Mouse (Mus musculus): ENCODE results near the gene Crkl. TPM values are rescaled to one million over a fixed set of nuclear protein-coding genes. Genes with fewer than 3 reads are reported as not detected.
A peak's percentile ranks its signal among the peaks of the same experiment; 100 is the strongest.

Crkl gene
- total and polyA plus RNA-seq, 2 experiments from 2014 or later: 29.6 to 45.2 TPM

GRCm38 (mm10) chr16:17460254-17460653, 8.5 kb downstream of the Crkl start:
- no peaks in the 10 kb centered on the region for H3K9me3 ChIP-seq (replicated peaks; ENCODE audit: control insufficient read depth, low read length)
- ATAC-seq (ENCODE audit: insufficient read depth, low read depth): no peak
- peak; percentile 31 for TF ChIP-seq CTCF (IDR thresholded peaks at IDR 0.05; ENCODE audit: low read depth)
- no peak for TF ChIP-seq EP300 (IDR thresholded peaks at IDR 0.05; ENCODE audit: low read depth)
- 91% methylated on average over 4 of the region's 4 CpGs for WGBS
- H3K27ac ChIP-seq (ENCODE audit: low read depth): no peak overlapping the region
- H3K4me3 ChIP-seq (ENCODE audit: low read depth, low read length): no peak overlapping the region
- H3K36me3 ChIP-seq (replicated peaks; ENCODE audit: control insufficient read depth, insufficient read depth, low read length): peaks cover 8% of the 10 kb centered on the region
- H3K4me2 ChIP-seq (ENCODE audit: low read depth, low read length): no peak overlapping the region
- H3K27me3 ChIP-seq (ENCODE audit: control insufficient read depth, insufficient read depth, low read length): no peaks in the 10 kb centered on the region
- H3K9ac ChIP-seq (replicated peaks; ENCODE audit: low read depth, low read length): no peak overlapping the region
- peaks cover 11% of the 10 kb centered on the region; the same call in 1 of the 2 replicates for H3K4me1 ChIP-seq (ENCODE audit: control insufficient read depth, insufficient read depth)
- DNase-seq (ENCODE audit: low spot score): no peak

- H3K4me2 ChIP-seq (ENCODE audit: low read depth, low read length): no peak overlapping the region
- DNase-seq (ENCODE audit: low spot score) (no peak), ATAC-seq (ENCODE audit: insufficient read depth, low read depth) (no peak)
- H3K9ac ChIP-seq (replicated peaks; ENCODE audit: low read depth, low read length): no peak overlapping the region
- no peak overlapping the region for H3K4me3 ChIP-seq (ENCODE audit: low read depth, low read length)
- H3K36me3 ChIP-seq (replicated peaks; ENCODE audit: control insufficient read depth, insufficient read depth, low read length): peaks cover 3% of the 10 kb centered on the region
- H3K27ac ChIP-seq (ENCODE audit: low read depth): no peak overlapping the region
- no peaks in the 10 kb centered on the region for H3K9me3 ChIP-seq (replicated peaks; ENCODE audit: control insufficient read depth, low read length)
- no peaks in the 10 kb centered on the region for H3K27me3 ChIP-seq (ENCODE audit: control insufficient read depth, insufficient read depth, low read length)
- peaks cover 10% of the 10 kb centered on the region; the same call in 1 of the 2 replicates for H3K4me1 ChIP-seq (ENCODE audit: control insufficient read depth, insufficient read depth)
- 68% methylated on average over 1 of the region's 1 CpGs for WGBS
- TF ChIP-seq EP300 (IDR thresholded peaks at IDR 0.05; ENCODE audit: low read depth): no peak
- no peak for TF ChIP-seq CTCF (IDR thresholded peaks at IDR 0.05; ENCODE audit: low read depth)
These were observed 9.8 kb downstream of the Crkl start for GRCm38 (mm10) chr16:17461596-17461995.

- WGBS: 81% methylated on average over 2 of the region's 2 CpGs
- H3K27me3 ChIP-seq (ENCODE audit: control insufficient read depth, insufficient read depth, low read length): no peaks in the 10 kb centered on the region
- H3K4me2 ChIP-seq (ENCODE audit: low read depth, low read length): no peak overlapping the region
- no peak overlapping the region for H3K4me3 ChIP-seq (ENCODE audit: low read depth, low read length)
- DNase-seq (ENCODE audit: low spot score) (no peak), ATAC-seq (ENCODE audit: insufficient read depth, low read depth) (no peak)
- H3K4me1 ChIP-seq (ENCODE audit: control insufficient read depth, insufficient read depth): peaks cover 10% of the 10 kb centered on the region; the same call in 1 of the 2 replicates
- no peak overlapping the region for H3K27ac ChIP-seq (ENCODE audit: low read depth)
- no peak overlapping the region for H3K9ac ChIP-seq (replicated peaks; ENCODE audit: low read depth, low read length)
- TF ChIP-seq EP300 (IDR thresholded peaks at IDR 0.05; ENCODE audit: low read depth) (no peak), CTCF (IDR thresholded peaks at IDR 0.05; ENCODE audit: low read depth) (no peak)
- H3K36me3 ChIP-seq (replicated peaks; ENCODE audit: control insufficient read depth, insufficient read depth, low read length): no peaks in the 10 kb centered on the region
- no peaks in the 10 kb centered on the region for H3K9me3 ChIP-seq (replicated peaks; ENCODE audit: control insufficient read depth, low read length)
These were observed 11.4 kb downstream of the Crkl start for GRCm38 (mm10) chr16:17463184-17463583.

GRCm38 (mm10) chr16:17466875-17467663, 15.3 kb downstream of the Crkl start:
- Histone ChIP-seq H3K4me2 (ENCODE audit: low read depth, low read length) (no peak overlapping the region), H3K27me3 (ENCODE audit: control insufficient read depth, insufficient read depth, low read length) (no peaks in the 10 kb centered on the region), H3K36me3 (replicated peaks; ENCODE audit: control insufficient read depth, insufficient read depth, low read length) (peaks cover 9% of the 10 kb centered on the region; the same call in 1 of the 2 replicates), H3K4me1 (ENCODE audit: control insufficient read depth, insufficient read depth) (no peaks in the 10 kb centered on the region; the same call in 1 of the 2 replicates), H3K9me3 (replicated peaks; ENCODE audit: control insufficient read depth, low read length) (no peaks in the 10 kb centered on the region), H3K9ac (replicated peaks; ENCODE audit: low read depth, low read length) (no peak overlapping the region), H3K4me3 (ENCODE audit: low read depth, low read length) (no peak overlapping the region), H3K27ac (ENCODE audit: low read depth) (no peak overlapping the region)
- ATAC-seq (ENCODE audit: insufficient read depth, low read depth) (no peak), DNase-seq (ENCODE audit: low spot score) (no peak)
- no peak for TF ChIP-seq EP300 (IDR thresholded peaks at IDR 0.05; ENCODE audit: low read depth)
- no peak for TF ChIP-seq CTCF (IDR thresholded peaks at IDR 0.05; ENCODE audit: low read depth)
- 78% methylated on average over 4 of the region's 4 CpGs for WGBS

- DNase-seq (ENCODE audit: low spot score) (no peak), ATAC-seq (ENCODE audit: insufficient read depth, low read depth) (no peak)
- Histone ChIP-seq H3K9me3 (replicated peaks; ENCODE audit: control insufficient read depth, low read length) (no peaks in the 10 kb centered on the region), H3K4me1 (ENCODE audit: control insufficient read depth, insufficient read depth) (no peaks in the 10 kb centered on the region), H3K4me3 (ENCODE audit: low read depth, low read length) (no peak overlapping the region), H3K4me2 (ENCODE audit: low read depth, low read length) (no peak overlapping the region), H3K27ac (ENCODE audit: low read depth) (no peak overlapping the region), H3K36me3 (replicated peaks; ENCODE audit: control insufficient read depth, insufficient read depth, low read length) (peaks cover 10% of the 10 kb centered on the region), H3K9ac (replicated peaks; ENCODE audit: low read depth, low read length) (no peak overlapping the region), H3K27me3 (ENCODE audit: control insufficient read depth, insufficient read depth, low read length) (no peaks in the 10 kb centered on the region)
- TF ChIP-seq CTCF (IDR thresholded peaks at IDR 0.05; ENCODE audit: low read depth): no peak
- TF ChIP-seq EP300 (IDR thresholded peaks at IDR 0.05; ENCODE audit: low read depth): no peak
- 63% methylated on average over 6 of the region's 6 CpGs for WGBS
These were observed 20.7 kb downstream of the Crkl start for GRCm38 (mm10) chr16:17472498-17472897.

Measured in heart, postnatal 0 days (tissue).